Mouse (Mus musculus) forelimb bud, embryonic 11.5 days (tissue): Measurements from ENCODE around the gene Irf2bp1.

ENCODE experiments used
- DNase-seq: peaks from one replicate; pipeline ENCODE4 v3.0.0-alpha.2; 2012; ENCODE audit warnings: low read depth, low spot score

The Irf2bp1 gene

GRCm38 (mm10) chr7:19003902-19004630, at the start of gene Irf2bp1:
Gene Irf2bp1, plus strand, starts transcription at chr7:19004044.
- peak; percentile 93 for DNase-seq

GRCm38 (mm10) chr7:18957569-18958383, 46.1 kb upstream of the Irf2bp1 start:
- no peak for DNase-seq

GRCm38 (mm10) chr7:18958384-18958766, 45.5 kb upstream of the Irf2bp1 start:
- no peak for DNase-seq

DNA sequence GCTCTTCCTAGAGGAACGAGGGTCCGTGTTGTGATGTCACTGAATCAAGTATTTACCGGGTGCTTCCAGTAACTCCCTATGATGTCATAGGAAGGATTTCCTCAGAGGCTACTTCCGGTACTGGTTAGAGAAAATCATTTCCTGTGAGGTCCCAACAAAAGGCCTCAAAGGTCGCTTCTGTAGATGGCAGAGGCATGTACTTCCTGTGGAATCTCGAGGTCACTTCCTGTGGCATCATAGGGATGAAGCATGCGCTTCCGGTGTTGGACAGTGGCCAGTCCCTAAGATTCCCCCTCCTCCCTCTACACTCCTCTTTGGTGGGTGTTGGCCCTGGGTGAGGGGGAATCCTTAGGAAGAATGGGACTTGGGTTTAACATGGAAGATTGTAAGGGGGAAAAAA, 44.4 kb upstream of the Irf2bp1 start:
- DNase-seq, result no peak

DNA sequence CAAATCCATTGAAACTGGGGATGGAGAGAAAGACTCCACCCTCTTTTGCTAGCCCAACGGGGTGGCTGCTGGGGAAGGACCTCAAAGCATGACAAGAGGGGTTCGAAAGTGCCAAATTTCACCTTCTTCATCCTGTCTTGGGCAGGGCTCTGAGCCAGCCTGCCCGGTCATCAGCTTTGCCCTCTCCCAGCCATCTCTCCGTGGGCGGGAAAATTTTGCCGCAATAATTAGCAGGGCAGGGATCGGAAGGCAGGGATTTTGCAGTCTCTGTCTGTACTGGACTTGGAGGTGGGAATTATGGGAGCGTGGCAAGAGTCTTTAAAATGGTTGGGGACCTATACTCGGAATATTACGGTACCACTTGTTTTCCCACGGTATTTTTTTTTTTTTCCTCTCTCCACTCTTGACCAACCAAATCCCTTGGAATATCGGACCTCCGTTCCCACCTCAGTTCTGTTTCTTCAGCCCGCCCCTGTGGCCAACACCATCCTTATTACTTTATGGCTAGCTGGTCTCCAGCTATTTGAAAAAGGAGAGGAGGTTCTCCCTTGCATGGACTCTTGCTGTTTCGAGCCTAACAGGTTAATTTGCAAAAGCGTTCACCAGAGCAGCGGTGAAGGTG, 41.6 kb upstream of the Irf2bp1 start:
- no peak for DNase-seq

GRCm38 (mm10) chr7:18962795-18963194, 41.0 kb upstream of the Irf2bp1 start:
- no peak for DNase-seq

GRCm38 (mm10) chr7:18963294-18963843, 40.5 kb upstream of the Irf2bp1 start:
- no peak for DNase-seq

DNA sequence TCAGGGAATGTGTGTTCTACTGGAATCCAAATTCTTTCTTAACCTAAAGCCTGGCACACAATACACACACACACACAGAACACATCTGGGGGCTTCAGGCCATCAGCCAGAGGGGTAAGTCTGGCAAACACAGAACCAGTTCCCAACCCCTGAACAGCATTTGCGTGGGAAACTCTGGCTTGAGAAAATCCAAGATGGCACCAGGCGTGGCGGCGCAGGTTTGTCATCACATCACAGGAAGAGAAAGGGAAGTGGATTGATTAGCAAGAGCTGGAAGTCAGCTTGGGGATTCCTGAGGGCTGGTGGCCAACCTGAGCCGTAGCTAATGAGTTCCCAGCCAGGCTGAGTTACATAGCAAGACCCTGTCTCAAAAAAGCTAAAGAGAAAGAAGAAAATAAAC, 38.5 kb upstream of the Irf2bp1 start:
- no peak for DNase-seq

GRCm38 (mm10) chr7:18967603-18968002, 36.2 kb upstream of the Irf2bp1 start:
- DNase-seq, result no peak

DNA sequence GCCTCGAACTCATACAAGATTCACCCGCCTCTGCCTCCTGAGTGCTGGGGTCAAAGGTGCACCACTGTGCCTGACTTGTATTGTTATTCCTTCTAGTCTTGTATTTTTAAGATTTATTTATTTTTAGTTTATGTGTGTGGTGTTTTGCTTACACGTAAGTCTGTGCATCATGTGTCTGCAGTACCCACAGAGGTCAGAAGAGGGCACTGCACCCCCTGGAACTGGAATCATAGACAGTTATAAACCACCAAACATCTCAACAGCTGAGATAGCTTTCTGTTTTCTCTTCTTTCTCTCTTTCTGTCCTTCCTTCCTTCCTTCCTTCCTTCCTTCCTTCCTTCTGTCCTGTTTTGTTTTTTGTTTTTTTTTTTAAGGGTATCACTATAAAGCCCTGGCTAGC, 32.9 kb upstream of the Irf2bp1 start:
- no peak for DNase-seq

- no peak for DNase-seq
These were observed 25.5 kb upstream of the Irf2bp1 start for GRCm38 (mm10) chr7:18978381-18978780.

- no peak for DNase-seq
These were observed 17.3 kb upstream of the Irf2bp1 start for GRCm38 (mm10) chr7:18986503-18986902.

GRCm38 (mm10) chr7:18987100-18987499, 16.7 kb upstream of the Irf2bp1 start, which contains the start of gene Nanos2:
Gene Nanos2, plus strand, starts transcription at chr7:18987400.
- DNase-seq, result no peak

DNA sequence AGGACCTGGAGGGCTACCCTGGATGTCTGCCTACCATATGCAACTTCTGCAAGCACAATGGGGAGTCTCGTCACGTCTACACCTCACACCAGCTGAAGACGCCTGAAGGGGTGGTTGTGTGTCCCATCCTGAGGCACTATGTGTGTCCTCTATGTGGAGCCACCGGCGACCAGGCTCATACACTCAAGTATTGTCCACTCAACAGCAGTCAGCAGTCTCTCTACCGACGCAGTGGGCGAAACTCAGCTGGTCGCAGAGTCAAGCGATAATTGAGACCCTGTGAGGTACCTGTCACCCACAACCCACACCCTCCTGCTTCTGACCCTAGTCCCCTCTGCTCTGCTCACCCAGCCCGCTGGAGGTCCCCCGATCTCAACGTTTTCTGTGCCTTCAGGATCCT, 16.1 kb upstream of the Irf2bp1 start:
- no peak for DNase-seq

DNA sequence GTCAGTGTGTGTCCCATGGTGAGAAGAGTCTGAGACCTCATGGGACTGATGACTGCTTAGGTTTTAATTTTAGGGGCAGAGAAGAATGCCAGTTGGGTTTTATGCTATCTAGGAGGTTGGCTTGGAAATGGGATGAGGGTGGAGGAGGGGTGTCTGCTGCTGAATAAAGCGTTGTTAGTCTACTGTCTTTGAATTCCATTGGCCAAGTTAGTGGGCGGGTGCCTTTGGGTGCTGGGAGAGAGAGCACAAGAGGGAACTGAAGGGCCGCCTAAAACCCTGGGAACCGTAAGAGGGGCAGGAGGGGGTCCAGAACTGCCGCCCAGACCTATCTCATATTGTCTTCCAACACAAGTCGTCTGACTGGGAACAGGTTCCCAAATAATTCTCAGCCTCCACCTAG, 15.1 kb upstream of the Irf2bp1 start:
- no peak for DNase-seq

- DNase-seq, result no peak
These were observed 13.8 kb upstream of the Irf2bp1 start for GRCm38 (mm10) chr7:18989995-18990394.

DNA sequence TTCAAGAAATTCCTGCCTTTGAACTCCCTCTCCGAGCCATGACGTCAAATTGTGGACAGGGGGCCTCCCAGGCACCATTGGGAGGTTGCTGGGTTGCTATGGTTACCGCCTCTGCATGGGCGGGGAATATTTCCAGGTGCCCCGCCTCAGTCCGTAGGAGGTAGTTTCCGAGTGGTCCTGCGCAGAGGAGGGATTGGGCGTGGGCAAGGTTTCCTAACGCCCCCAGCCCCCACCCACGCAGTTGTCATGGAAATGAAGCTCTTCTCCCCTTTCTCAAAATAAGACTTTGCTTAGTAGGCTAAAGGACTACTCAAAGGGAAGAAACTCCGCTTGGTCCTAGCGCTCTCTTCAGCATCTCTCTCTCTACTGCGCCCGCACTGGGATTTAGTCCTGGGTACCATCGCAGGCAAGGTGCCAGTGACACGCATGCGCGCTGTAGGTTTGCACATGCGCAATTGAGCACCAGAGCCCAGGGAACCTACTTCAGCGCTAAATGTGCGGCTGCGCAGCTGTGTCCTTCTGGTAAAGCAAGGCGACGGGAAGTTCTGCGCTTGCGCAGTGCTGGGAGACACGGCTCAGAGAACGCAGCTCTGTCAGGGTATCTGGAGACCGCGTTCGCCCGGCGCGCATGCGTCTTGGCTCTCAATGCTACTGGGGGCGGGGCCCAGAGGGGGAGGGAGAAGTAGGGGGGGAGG, 13.1 kb upstream of the Irf2bp1 start, which contains the start of gene Mypop:
Mypop (plus strand) TSS at position 645 of the 695 bp plus-strand sequence.
- peak; percentile 100 for DNase-seq

DNA sequence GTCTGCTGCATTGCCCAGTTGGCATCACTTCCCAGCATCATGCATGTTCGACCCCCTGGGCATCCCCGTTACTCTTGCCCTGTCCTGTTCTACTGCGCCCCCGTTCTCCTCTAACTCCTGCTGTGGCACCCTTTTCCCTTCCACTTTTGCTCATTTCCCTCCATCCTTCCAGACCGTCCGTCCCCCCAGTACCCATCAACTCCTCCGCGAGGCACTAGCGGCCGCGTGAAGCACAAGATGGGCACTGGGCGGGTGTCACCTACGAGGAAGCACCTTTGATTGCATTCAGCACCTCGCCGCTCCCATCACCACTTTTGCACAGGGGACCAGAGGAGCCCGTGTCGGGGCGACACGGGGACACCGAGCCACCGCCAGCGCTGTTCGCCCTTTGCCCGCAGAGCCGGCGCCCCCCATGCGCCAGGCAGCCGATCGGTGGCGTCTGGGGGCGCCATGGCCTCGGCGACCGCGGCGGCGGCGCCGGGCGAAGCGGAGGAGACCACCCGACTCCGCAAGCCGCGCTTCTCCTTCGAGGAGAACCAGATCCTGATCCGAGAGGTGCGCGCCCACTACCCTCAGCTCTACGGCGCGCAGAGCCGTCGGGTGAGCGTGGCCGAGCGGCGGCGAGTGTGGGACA, 12.1 kb upstream of the Irf2bp1 start:
- DNase-seq, result no peak

- no peak for DNase-seq
These were observed 11.6 kb upstream of the Irf2bp1 start for GRCm38 (mm10) chr7:18992294-18992675.

- no peak for DNase-seq
These were observed 10.8 kb upstream of the Irf2bp1 start for GRCm38 (mm10) chr7:18993036-18993435.

- no peak for DNase-seq
These were observed 5.0 kb upstream of the Irf2bp1 start for GRCm38 (mm10) chr7:18998835-18999234.
